Mouse (Mus musculus) central nervous system, embryonic 14 days (tissue): Measurements from ENCODE around the gene Slc25a24. TPM values are rescaled to one million over a fixed set of nuclear protein-coding genes. Genes with fewer than 3 reads are reported as not detected.

Experiments used
- polyA plus RNA-seq: library from polyadenylated mRNA; depleted of rRNA; stranded (reverse); fragments of >200 nt; gene quantifications from 2 replicates; pipeline ENCODE4 v1.2.3, GENCODE M21; 2012; rRNA removed

Slc25a24 gene
- polyA plus RNA-seq, result 6.9 and 12.1 TPM in 2 replicates

DNA sequence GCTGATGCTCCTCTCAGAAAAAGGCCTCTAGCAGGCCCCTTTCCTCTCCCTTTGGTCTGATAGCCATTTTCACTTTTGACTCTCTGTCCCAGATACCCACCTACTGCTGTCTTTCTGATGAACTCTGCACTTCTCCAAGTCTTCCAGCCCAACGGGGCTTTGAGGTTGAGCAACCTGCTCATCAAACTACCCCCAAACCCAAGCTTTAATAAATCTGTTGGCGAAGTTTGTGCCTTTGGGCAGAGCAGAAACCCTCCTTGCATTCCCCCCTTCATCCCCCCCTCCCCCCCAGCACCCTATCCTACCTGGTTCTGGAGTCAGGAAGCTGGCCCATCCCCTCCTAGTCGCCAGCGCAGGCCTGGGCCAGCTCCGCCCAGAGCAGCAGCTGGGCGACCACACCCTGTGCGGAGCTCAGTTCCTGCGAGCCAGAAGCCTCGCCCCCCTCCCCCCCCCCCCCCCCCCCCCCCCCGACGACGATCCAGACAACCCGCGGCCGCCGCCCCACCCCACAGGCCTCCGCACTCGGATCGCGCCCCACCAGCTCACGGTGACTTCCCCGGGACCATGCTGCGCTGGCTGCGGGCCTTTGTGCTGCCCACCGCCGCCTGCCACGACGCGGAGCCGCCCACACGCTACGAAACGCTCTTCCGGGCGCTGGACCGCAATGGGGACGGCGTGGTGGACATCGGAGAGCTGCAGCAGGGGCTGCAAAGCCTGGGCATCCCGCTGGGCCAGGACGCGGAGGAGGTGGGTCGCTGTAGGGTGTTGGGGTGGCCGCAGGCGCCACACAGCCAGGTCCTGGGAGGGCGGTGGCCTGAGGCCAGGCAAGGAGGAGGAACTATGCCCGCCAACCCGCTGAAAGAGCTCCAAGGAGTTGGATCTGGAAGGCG is at the start of gene Slc25a24:
Gene Slc25a24 (plus strand): TSS at position 509 of the 890 bp plus-strand sequence.

DNA sequence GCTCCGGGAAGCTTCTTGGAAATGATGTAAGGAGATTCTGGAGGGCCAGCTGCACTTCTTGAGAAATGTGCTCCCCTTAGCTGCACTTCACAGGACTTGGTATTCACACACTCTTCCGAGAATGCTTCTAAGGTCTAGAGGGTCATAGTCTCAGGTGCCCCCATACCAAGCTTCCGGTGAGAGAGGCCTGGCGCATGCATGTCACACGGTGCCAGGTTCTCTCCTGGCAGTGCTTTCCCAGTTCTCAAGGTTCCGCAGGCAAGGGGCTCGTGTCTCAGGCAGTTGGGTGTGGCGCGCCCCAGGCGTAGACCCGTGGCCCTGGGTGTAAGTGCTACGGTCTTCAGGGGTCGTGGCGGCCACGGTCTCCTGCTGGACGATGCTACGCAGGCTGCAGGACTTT is 42.8 kb upstream of the Slc25a24 start, which contains the start of gene Slc25a54:
Gene Slc25a54 (plus strand): TSS at position 301 of the 400 bp plus-strand sequence.

Other genes starting within 250 kb of the Slc25a24 start
- gene Fndc7, start 233.1 kb upstream of the Slc25a24 start, polyA plus RNA-seq, result 0.04 and 0.06 TPM in 2 replicates
- gene Prpf38b, start 211.4 kb upstream of the Slc25a24 start, polyA plus RNA-seq, result 91.2 and 95.8 TPM in 2 replicates
- gene Henmt1, start 183.3 kb upstream of the Slc25a24 start, polyA plus RNA-seq, result 0.84 and 0.98 TPM in 2 replicates
- 0.95 and 1.2 TPM in 2 replicates for gene Gm9857, start 182.7 kb upstream of the Slc25a24 start, polyA plus RNA-seq
- 19.5 and 22.8 TPM in 2 replicates for gene Fam102b, start 95.5 kb upstream of the Slc25a24 start, polyA plus RNA-seq
- not detected in 2 replicates for gene Slc25a54, start 42.7 kb upstream of the Slc25a24 start, polyA plus RNA-seq
- 9.1 and 12.2 TPM in 2 replicates for gene Vav3, start 217.5 kb downstream of the Slc25a24 start, polyA plus RNA-seq